Mouse (Mus musculus): ENCODE data around the gene Ache. TPM values are rescaled to one million over a fixed set of nuclear protein-coding genes. Genes with fewer than 3 reads are reported as not detected.
A peak's percentile ranks its signal among the peaks of the same experiment; 100 is the strongest.
"Not testable (repeated sequence)": the region's sequence is repeated elsewhere in the genome, so short reads cannot be mapped to it uniquely, and the experiment has no call there.

Gene Ache
- total RNA-seq (2014; rRNA removed) (210 and 219 TPM in 2 replicates), polyA plus RNA-seq (2015; fragmentation: Nextera tagmentation; extraction: Ambion mirVana) (151 and 157 TPM in 2 replicates)

- no peaks in the 10 kb centered on the region for H3K36me3 ChIP-seq (ENCODE audit: insufficient read depth, low read length)
- 0 out of 2 replicates have a peak, but pooled peaks cover 3% of the 10 kb centered on the region for H3K4me1 ChIP-seq (ENCODE audit: insufficient read depth, low read length)
- WGBS: under 1% methylated on average over 40 of the region's 40 CpGs
- peak; percentile 78 for ATAC-seq
- H3K4me2 ChIP-seq (ENCODE audit: low read depth, low read length): peak within 1 kb of the TSS; percentile 85
- peak within 1 kb of the TSS; percentile 85 for H3K27ac ChIP-seq
- no peaks in the 10 kb centered on the region for H3K27me3 ChIP-seq (ENCODE audit: insufficient read depth, low read length)
- DNase-seq (ENCODE audit: low spot score): peak; percentile 88
- H3K4me3 ChIP-seq (ENCODE audit: low read length): peak within 1 kb of the TSS; percentile 55
- peak within 1 kb of the TSS; percentile 77 for H3K9ac ChIP-seq (replicated peaks; ENCODE audit: low read length)
- no peaks in the 10 kb centered on the region for H3K9me3 ChIP-seq (ENCODE audit: low read length)
- no peak for TF ChIP-seq CTCF (IDR thresholded peaks at IDR 0.05; ENCODE audit: low read depth)
Measured at GRCm38 (mm10) chr5:137287032-137287952, at the start of gene Ache. Gene Ache (plus strand): TSS chr5:137287519.

GRCm38 (mm10) chr5:137263897-137264720 is 23.2 kb upstream of the Ache start:
- no peak for TF ChIP-seq CTCF (IDR thresholded peaks at IDR 0.05; ENCODE audit: low read depth)
- 87% methylated on average over 14 of the region's 14 CpGs for WGBS
- DNase-seq (ENCODE audit: low spot score) (no peak), ATAC-seq (no peak)
- Histone ChIP-seq H3K27ac (no peak overlapping the region), H3K36me3 (ENCODE audit: insufficient read depth, low read length) (no peaks in the 10 kb centered on the region), H3K9ac (replicated peaks; ENCODE audit: low read length) (no peak overlapping the region), H3K9me3 (ENCODE audit: low read length) (no peaks in the 10 kb centered on the region), H3K27me3 (ENCODE audit: insufficient read depth, low read length) (no peaks in the 10 kb centered on the region), H3K4me3 (ENCODE audit: low read length) (no peak overlapping the region), H3K4me2 (ENCODE audit: low read depth, low read length) (no peak overlapping the region), H3K4me1 (ENCODE audit: insufficient read depth, low read length) (no peaks in the 10 kb centered on the region)

GRCm38 (mm10) chr5:137264787-137265186 is 22.5 kb upstream of the Ache start:
- no peak overlapping the region for H3K4me3 ChIP-seq (ENCODE audit: low read length)
- no peak for DNase-seq (ENCODE audit: low spot score)
- 90% methylated on average over 11 of the region's 11 CpGs for WGBS

GRCm38 (mm10) chr5:137268131-137268910 is 19.0 kb upstream of the Ache start:
- WGBS: 31% methylated on average over 16 of the region's 18 CpGs
- DNase-seq (ENCODE audit: low spot score) (no peak), ATAC-seq (0 out of 2 replicates have a peak, but pooled peaks have one; percentile 18)
- Histone ChIP-seq H3K27ac (no peak overlapping the region), H3K4me1 (ENCODE audit: insufficient read depth, low read length) (no peaks in the 10 kb centered on the region), H3K36me3 (ENCODE audit: insufficient read depth, low read length) (no peaks in the 10 kb centered on the region), H3K9ac (replicated peaks; ENCODE audit: low read length) (no peak overlapping the region), H3K27me3 (ENCODE audit: insufficient read depth, low read length) (no peaks in the 10 kb centered on the region), H3K9me3 (ENCODE audit: low read length) (no peaks in the 10 kb centered on the region), H3K4me3 (ENCODE audit: low read length) (no peak overlapping the region), H3K4me2 (ENCODE audit: low read depth, low read length) (no peak overlapping the region)
- TF ChIP-seq CTCF (IDR thresholded peaks at IDR 0.05; ENCODE audit: low read depth): no peak

More at GRCm38 (mm10) chr5:137264787-137265186, 22.5 kb upstream of the Ache start:
- Histone ChIP-seq H3K36me3 (ENCODE audit: insufficient read depth, low read length) (no peaks in the 10 kb centered on the region), H3K9ac (replicated peaks; ENCODE audit: low read length) (no peak overlapping the region), H3K27ac (no peak overlapping the region), H3K27me3 (ENCODE audit: insufficient read depth, low read length) (no peaks in the 10 kb centered on the region), H3K4me2 (ENCODE audit: low read depth, low read length) (no peak overlapping the region), H3K4me1 (ENCODE audit: insufficient read depth, low read length) (no peaks in the 10 kb centered on the region), H3K9me3 (ENCODE audit: low read length) (no peaks in the 10 kb centered on the region)
- ATAC-seq: no peak
- TF ChIP-seq CTCF (IDR thresholded peaks at IDR 0.05; ENCODE audit: low read depth): no peak

- H3K9me3 ChIP-seq (ENCODE audit: low read length): no peaks in the 10 kb centered on the region
- 44% methylated on average over 18 of the region's 18 CpGs for WGBS
- H3K4me2 ChIP-seq (ENCODE audit: low read depth, low read length): peak overlapping the region; percentile 18; the same call in 1 of the 2 replicates
- H3K9ac ChIP-seq (replicated peaks; ENCODE audit: low read length): 0 out of 2 replicates have a peak overlapping the region, but pooled peaks have one; percentile 13
- no peaks in the 10 kb centered on the region for H3K27me3 ChIP-seq (ENCODE audit: insufficient read depth, low read length)
- peak; percentile 84 for ATAC-seq
- no peaks in the 10 kb centered on the region for H3K36me3 ChIP-seq (ENCODE audit: insufficient read depth, low read length)
- H3K4me3 ChIP-seq (ENCODE audit: low read length): no peak overlapping the region
- H3K27ac ChIP-seq: peak overlapping the region; percentile 20; the same call in 1 of the 2 replicates
- peak; percentile 78 for DNase-seq (ENCODE audit: low spot score)
- H3K4me1 ChIP-seq (ENCODE audit: insufficient read depth, low read length): no peaks in the 10 kb centered on the region
- peak; percentile 71 for TF ChIP-seq CTCF (IDR thresholded peaks at IDR 0.05; ENCODE audit: low read depth)
Measured at GRCm38 (mm10) chr5:137277360-137278342, 9.7 kb upstream of the Ache start.

GRCm38 (mm10) chr5:137284411-137284810 is 2.9 kb upstream of the Ache start:
- H3K9me3 ChIP-seq (ENCODE audit: low read length); H3K4me2 ChIP-seq (ENCODE audit: low read depth, low read length); H3K4me3 ChIP-seq (ENCODE audit: low read length); H3K27me3 ChIP-seq (ENCODE audit: insufficient read depth, low read length); H3K4me1 ChIP-seq (ENCODE audit: insufficient read depth, low read length); H3K9ac ChIP-seq (replicated peaks; ENCODE audit: low read length); ATAC-seq; H3K36me3 ChIP-seq (ENCODE audit: insufficient read depth, low read length); DNase-seq (ENCODE audit: low spot score); H3K27ac ChIP-seq: not testable (repeated sequence)
- 82% methylated on average over 5 of the region's 6 CpGs for WGBS
